Mouse (Mus musculus) fibroblast of lung, adult 2 months (primary cell): ENCODE measurements at regions not wholly inside any gene's neighbourhood (a gene's known extent, or its start where the extent isn't known, plus 50 kb on each side); places are given as distances from the start of the nearest gene placed in this dataset.

ENCODE experiments used
- DNase-seq: peaks from one replicate; pipeline ENCODE4 v3.0.0-alpha.2; 2011; ENCODE audit warnings: low read depth

- no peak for DNase-seq
Measured at GRCm38 (mm10) chr12:110224250-110224649, 54.6 kb upstream of the Dio3 start.

DNA sequence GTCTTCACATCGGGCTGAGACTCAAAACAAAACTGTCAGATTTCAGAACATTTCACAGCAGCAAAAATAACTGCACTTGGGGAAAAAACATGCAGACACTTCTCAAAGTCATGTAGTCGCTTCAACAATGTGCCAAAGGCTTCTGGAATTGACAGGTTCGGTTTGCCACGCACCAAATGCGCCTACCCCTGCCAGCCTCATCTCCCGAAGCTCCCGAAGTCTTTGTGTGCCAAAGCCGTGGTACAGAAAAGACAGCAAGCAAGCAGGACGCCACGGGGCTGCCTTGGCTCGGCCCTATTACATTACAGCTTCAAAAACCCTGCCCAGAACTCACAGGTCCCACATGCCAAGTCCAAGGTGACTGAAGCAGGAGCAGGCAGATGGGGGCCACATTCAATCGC lies 50.9 kb upstream of the Dio3 start:
- DNase-seq = no peak
